Mouse (Mus musculus) heart, embryonic 10.5 days (tissue): ENCODE measurements around the gene Mamdc2. TPM values are rescaled to one million over a fixed set of nuclear protein-coding genes. Genes with fewer than 3 reads are reported as not detected.

Experiments used
- DNase-seq: peaks from one replicate; pipeline ENCODE4 v3.0.0-alpha.2; 2017; ENCODE audit warnings: low spot score
- H3K27ac ChIP-seq: fragments of 300-500 bp; sonication (generic); 2 replicates; pipeline ENCODE4 v1.5.1; 2016; ENCODE audit warnings: mild to moderate bottlenecking
- H3K27me3 ChIP-seq: fragments of 300-500 bp; sonication (generic); 2 replicates; pipeline ENCODE4 v1.6.1; 2016; ENCODE audit warnings: mild to moderate bottlenecking; ENCODE audit not compliant: poor library complexity, insufficient read depth, severe bottlenecking
- H3K36me3 ChIP-seq: fragments of 300-500 bp; sonication (generic); 2 replicates; pipeline ENCODE4 v1.6.1; 2016; ENCODE audit warnings: mild to moderate bottlenecking, moderate library complexity
- H3K4me1 ChIP-seq: fragments of 300-500 bp; sonication (generic); 2 replicates; pipeline ENCODE4 v1.6.1; 2016; ENCODE audit warnings: mild to moderate bottlenecking
- H3K4me3 ChIP-seq: fragments of 300-500 bp; sonication (generic); 2 replicates; pipeline ENCODE4 v1.5.1; 2016; ENCODE audit warnings: mild to moderate bottlenecking, moderate library complexity
- H3K9me3 ChIP-seq: fragments of 300-500 bp; sonication (generic); 2 replicates; pipeline ENCODE4 v1.6.1; 2016; ENCODE audit warnings: mild to moderate bottlenecking, moderate library complexity
- WGBS: fragments of 180-500 bp; shearing (Covaris S2); methylation state at CpG from one replicate; pipeline ENCODE4 v1.1.7; 2016; 5-methylcytosine and 5-hydroxymethylcytosine counted together
- polyA plus RNA-seq: library from polyadenylated mRNA; unstranded; fragments of >200 nt; fragmentation: Nextera tagmentation; extraction: Ambion mirVana; gene quantifications from 2 replicates; pipeline ENCODE4 v1.2.1, GENCODE M21; 2016

Mamdc2 gene
- polyA plus RNA-seq, 1 experiment from 2014 or later: 1.8 TPM

- H3K27me3 ChIP-seq: no peaks in the 10 kb centered on the region
- no peaks in the 10 kb centered on the region for H3K9me3 ChIP-seq
- WGBS: 87% methylated on average over 4 of the region's 4 CpGs
- H3K4me3 ChIP-seq: no peak overlapping the region
- H3K36me3 ChIP-seq: no peaks in the 10 kb centered on the region
- no peak for DNase-seq
- H3K4me1 ChIP-seq: no peaks in the 10 kb centered on the region
- H3K27ac ChIP-seq: no peak overlapping the region
These were observed 37.9 kb downstream of the Mamdc2 start for GRCm38 (mm10) chr19:23410328-23410727.

GRCm38 (mm10) chr19:23401469-23402135 is 46.6 kb downstream of the Mamdc2 start:
- no peaks in the 10 kb centered on the region; the same call in 1 of the 2 replicates for H3K4me1 ChIP-seq
- H3K4me3 ChIP-seq: no peak overlapping the region
- 70% methylated on average over 12 of the region's 12 CpGs for WGBS
- H3K9me3 ChIP-seq: no peaks in the 10 kb centered on the region
- H3K27ac ChIP-seq: no peak overlapping the region
- DNase-seq: no peak
- no peaks in the 10 kb centered on the region for H3K27me3 ChIP-seq
- H3K36me3 ChIP-seq: no peaks in the 10 kb centered on the region

GRCm38 (mm10) chr19:23400485-23400884 is 47.8 kb downstream of the Mamdc2 start:
- H3K27ac ChIP-seq: no peak overlapping the region
- no peaks in the 10 kb centered on the region for H3K36me3 ChIP-seq
- no peak overlapping the region for H3K4me3 ChIP-seq
- H3K4me1 ChIP-seq: no peaks in the 10 kb centered on the region; the same call in 1 of the 2 replicates
- no peaks in the 10 kb centered on the region for H3K9me3 ChIP-seq
- DNase-seq: no peak
- no peaks in the 10 kb centered on the region for H3K27me3 ChIP-seq
- WGBS: 73% methylated on average over 5 of the region's 5 CpGs

- H3K27ac ChIP-seq: no peak overlapping the region
- H3K36me3 ChIP-seq: no peaks in the 10 kb centered on the region
- H3K4me3 ChIP-seq: no peak overlapping the region
- H3K9me3 ChIP-seq: no peaks in the 10 kb centered on the region
- H3K4me1 ChIP-seq: no peaks in the 10 kb centered on the region
- no peak for DNase-seq
- H3K27me3 ChIP-seq: no peaks in the 10 kb centered on the region
- 53% methylated on average over 2 of the region's 2 CpGs for WGBS
These were observed 52.3 kb downstream of the Mamdc2 start for GRCm38 (mm10) chr19:23395956-23396355.

GRCm38 (mm10) chr19:23394597-23394996 is 53.6 kb downstream of the Mamdc2 start:
- Histone ChIP-seq H3K4me1 (no peaks in the 10 kb centered on the region), H3K36me3 (no peaks in the 10 kb centered on the region), H3K4me3 (no peak overlapping the region), H3K27me3 (no peaks in the 10 kb centered on the region), H3K9me3 (no peaks in the 10 kb centered on the region), H3K27ac (no peak overlapping the region)
- WGBS: 65% methylated on average over 1 of the region's 1 CpGs
- DNase-seq: no peak

GRCm38 (mm10) chr19:23388862-23389272 is 59.4 kb downstream of the Mamdc2 start:
- H3K4me3 ChIP-seq: no peak overlapping the region
- no peak for DNase-seq
- H3K4me1 ChIP-seq: 0 out of 2 replicates have a peak, but pooled peaks cover 3% of the 10 kb centered on the region
- 79% methylated on average over 4 of the region's 4 CpGs for WGBS
- H3K36me3 ChIP-seq: no peaks in the 10 kb centered on the region
- no peaks in the 10 kb centered on the region for H3K9me3 ChIP-seq
- no peaks in the 10 kb centered on the region for H3K27me3 ChIP-seq
- H3K27ac ChIP-seq: no peak overlapping the region

GRCm38 (mm10) chr19:23388083-23388861 is 60.0 kb downstream of the Mamdc2 start:
- Histone ChIP-seq H3K36me3 (no peaks in the 10 kb centered on the region), H3K4me3 (no peak overlapping the region), H3K4me1 (0 out of 2 replicates have a peak, but pooled peaks cover 3% of the 10 kb centered on the region), H3K9me3 (no peaks in the 10 kb centered on the region), H3K27me3 (no peaks in the 10 kb centered on the region), H3K27ac (no peak overlapping the region)
- DNase-seq: no peak
- 26% methylated on average over 7 of the region's 7 CpGs for WGBS

- no peak for DNase-seq
- Histone ChIP-seq H3K27ac (no peak overlapping the region), H3K4me1 (no peaks in the 10 kb centered on the region), H3K4me3 (no peak overlapping the region), H3K27me3 (no peaks in the 10 kb centered on the region), H3K36me3 (no peaks in the 10 kb centered on the region), H3K9me3 (no peaks in the 10 kb centered on the region)
- WGBS: 87% methylated on average over 2 of the region's 2 CpGs
These were observed 65.8 kb downstream of the Mamdc2 start for GRCm38 (mm10) chr19:23382396-23382795.

- no peaks in the 10 kb centered on the region for H3K36me3 ChIP-seq
- no peak overlapping the region for H3K4me3 ChIP-seq
- no peak overlapping the region for H3K27ac ChIP-seq
- no peaks in the 10 kb centered on the region for H3K27me3 ChIP-seq
- H3K9me3 ChIP-seq: no peaks in the 10 kb centered on the region
- 82% methylated on average over 4 of the region's 4 CpGs for WGBS
- no peak for DNase-seq
- no peaks in the 10 kb centered on the region for H3K4me1 ChIP-seq
These were observed 67.3 kb downstream of the Mamdc2 start for GRCm38 (mm10) chr19:23380968-23381367.

GRCm38 (mm10) chr19:23379752-23380504 is 68.3 kb downstream of the Mamdc2 start:
- 80% methylated on average over 8 of the region's 8 CpGs for WGBS
- no peaks in the 10 kb centered on the region for H3K9me3 ChIP-seq
- no peak for DNase-seq
- no peak overlapping the region for H3K27ac ChIP-seq
- no peaks in the 10 kb centered on the region for H3K36me3 ChIP-seq
- no peak overlapping the region for H3K4me3 ChIP-seq
- H3K4me1 ChIP-seq: no peaks in the 10 kb centered on the region
- H3K27me3 ChIP-seq: no peaks in the 10 kb centered on the region

GRCm38 (mm10) chr19:23376536-23377201 is 71.6 kb downstream of the Mamdc2 start:
- Histone ChIP-seq H3K4me3 (no peak overlapping the region), H3K9me3 (no peaks in the 10 kb centered on the region)
- 71% methylated on average over 11 of the region's 11 CpGs for WGBS

GRCm38 (mm10) chr19:23374941-23375656 is 73.1 kb downstream of the Mamdc2 start:
- H3K27me3 ChIP-seq: no peaks in the 10 kb centered on the region
- no peak overlapping the region for H3K27ac ChIP-seq
- no peak overlapping the region for H3K4me3 ChIP-seq
- H3K4me1 ChIP-seq: no peaks in the 10 kb centered on the region
- H3K9me3 ChIP-seq: no peaks in the 10 kb centered on the region
- 84% methylated on average over 7 of the region's 7 CpGs for WGBS
- no peak for DNase-seq
- H3K36me3 ChIP-seq: no peaks in the 10 kb centered on the region

More at GRCm38 (mm10) chr19:23376536-23377201, 71.6 kb downstream of the Mamdc2 start:
- DNase-seq: no peak
- no peaks in the 10 kb centered on the region for H3K36me3 ChIP-seq
- no peaks in the 10 kb centered on the region for H3K27me3 ChIP-seq
- no peaks in the 10 kb centered on the region for H3K4me1 ChIP-seq
- H3K27ac ChIP-seq: no peak overlapping the region
